Mouse (Mus musculus) lung, postnatal 0 days (tissue): ENCODE results near the gene Lepr. TPM values are rescaled to one million over a fixed set of nuclear protein-coding genes. Genes with fewer than 3 reads are reported as not detected.

ENCODE experiments used
- ATAC-seq: fragments of 200-750 bp; cut with Nextera tagmentation; 2 replicates; pipeline ENCODE4 v1.8.0; 2017; ENCODE audit warnings: moderate library complexity
- DNase-seq: peaks from one replicate; pipeline ENCODE4 v3.0.0-alpha.2; 2016; ENCODE audit warnings: low spot score
- H3K27ac ChIP-seq: fragments of 300-500 bp; sonication (generic); 2 replicates; pipeline ENCODE4 v1.5.1; 2014; ENCODE audit warnings: antibody characterized with exemption, mild to moderate bottlenecking, low read length, mixed read lengths
- H3K27me3 ChIP-seq: fragments of 300-500 bp; sonication (generic); replicated peaks from 2 replicates; pipeline ENCODE4 v1.6.1; 2014; ENCODE audit warnings: low read length, mixed read lengths; ENCODE audit not compliant: insufficient read depth
- H3K36me3 ChIP-seq: fragments of 300-500 bp; sonication (generic); 2 replicates; pipeline ENCODE4 v1.6.1; 2014; ENCODE audit warnings: low read length, mixed read lengths; ENCODE audit not compliant: insufficient read depth
- H3K4me1 ChIP-seq: fragments of 300-500 bp; sonication (generic); 2 replicates; pipeline ENCODE4 v1.6.1; 2014; ENCODE audit warnings: antibody characterized with exemption, low read depth, low read length, mixed read lengths; ENCODE audit not compliant: insufficient read depth
- H3K4me2 ChIP-seq: fragments of 300-500 bp; sonication (generic); replicated peaks from 2 replicates; pipeline ENCODE4 v1.6.1; 2014; ENCODE audit warnings: low read depth, mild to moderate bottlenecking, low read length, moderate library complexity, mixed read lengths
- H3K4me3 ChIP-seq: fragments of 300-500 bp; sonication (generic); 2 replicates; pipeline ENCODE4 v1.5.1; 2014; ENCODE audit warnings: low read depth, low read length
- H3K9ac ChIP-seq: fragments of 300-500 bp; sonication (generic); replicated peaks from 2 replicates; pipeline ENCODE4 v1.6.1; 2014; ENCODE audit warnings: low read depth, mild to moderate bottlenecking
- H3K9me3 ChIP-seq: fragments of 300-500 bp; sonication (generic); 2 replicates; pipeline ENCODE4 v1.6.1; 2016; ENCODE audit warnings: low read length, mixed read lengths
- CTCF ChIP-seq: IDR thresholded peaks from 2 replicates; pipeline ENCODE4 v1.5.1; 2016; ENCODE audit warnings: antibody characterized with exemption, mild to moderate bottlenecking
- EP300 ChIP-seq: IDR thresholded peaks from 2 replicates; pipeline ENCODE4 v1.6.1; 2016; ENCODE audit warnings: antibody characterized with exemption, mild to moderate bottlenecking, control low read depth
- WGBS: fragments of 180-500 bp; shearing (Covaris S2); extraction: QIAGEN DNeasy Blood & Tissue Kit; methylation state at CpG from one replicate; pipeline ENCODE4 v1.1.7; 2014; 5-methylcytosine and 5-hydroxymethylcytosine counted together
- polyA plus RNA-seq: library from polyadenylated mRNA; unstranded; fragments of >200 nt; fragmentation: Nextera tagmentation; extraction: Ambion mirVana; gene quantifications from 2 replicates; pipeline ENCODE4 v1.2.1, GENCODE M21; 2015

Lepr gene
- polyA plus RNA-seq: 13.4 and 13.9 TPM in 2 replicates

- Histone ChIP-seq H3K4me1 (no peaks in the 10 kb centered on the region), H3K36me3 (no peaks in the 10 kb centered on the region), H3K4me3 (peak within 1 kb of the TSS; percentile 47), H3K27me3 (no peaks in the 10 kb centered on the region), H3K9ac (peak within 1 kb of the TSS; percentile 43), H3K4me2 (peak within 1 kb of the TSS; percentile 85), H3K9me3 (no peaks in the 10 kb centered on the region), H3K27ac (no peak within 1 kb of the TSS)
- under 1% methylated on average over 50 of the region's 50 CpGs for WGBS
- peak; percentile 42 for ATAC-seq
- peak; percentile 42 for DNase-seq
- TF ChIP-seq EP300: no peak
- no peak for TF ChIP-seq CTCF
Measured at GRCm38 (mm10) chr4:101717367-101718121, at the start of gene Lepr. Gene Lepr, plus strand, starts transcription at chr4:101717404.

- Histone ChIP-seq H3K4me1 (no peaks in the 10 kb centered on the region), H3K36me3 (0 out of 2 replicates have a peak, but pooled peaks cover 3% of the 10 kb centered on the region), H3K27me3 (no peaks in the 10 kb centered on the region), H3K9me3 (no peaks in the 10 kb centered on the region), H3K27ac (no peak overlapping the region), H3K4me3 (no peak overlapping the region), H3K4me2 (no peak overlapping the region), H3K9ac (no peak overlapping the region)
- DNase-seq: peak; percentile 28
- no peak; the same call in 1 of the 2 replicates for ATAC-seq
- TF ChIP-seq EP300: no peak
- TF ChIP-seq CTCF: no peak
- 61% methylated on average over 5 of the region's 5 CpGs for WGBS
Measured at GRCm38 (mm10) chr4:101669161-101669560, 48.0 kb upstream of the Lepr start.

- WGBS: 47% methylated on average over 5 of the region's 5 CpGs
- Histone ChIP-seq H3K4me3 (no peak overlapping the region), H3K4me2 (no peak overlapping the region), H3K27me3 (no peaks in the 10 kb centered on the region), H3K36me3 (0 out of 2 replicates have a peak, but pooled peaks cover 3% of the 10 kb centered on the region), H3K4me1 (no peaks in the 10 kb centered on the region), H3K27ac (no peak overlapping the region), H3K9me3 (no peaks in the 10 kb centered on the region), H3K9ac (no peak overlapping the region)
- TF ChIP-seq CTCF: no peak
- no peak for TF ChIP-seq EP300
- no peak for ATAC-seq
- no peak for DNase-seq
Measured at GRCm38 (mm10) chr4:101669811-101670210, 47.4 kb upstream of the Lepr start.

- TF ChIP-seq EP300 (no peak), CTCF (no peak)
- no peak overlapping the region for H3K27ac ChIP-seq
- no peak for ATAC-seq
Measured at GRCm38 (mm10) chr4:101674790-101675189, 42.4 kb upstream of the Lepr start.

GRCm38 (mm10) chr4:101675726-101676125 is 41.5 kb upstream of the Lepr start:
- no peak overlapping the region for H3K9ac ChIP-seq
- H3K9me3 ChIP-seq: no peaks in the 10 kb centered on the region
- 0 out of 2 replicates have a peak, but pooled peaks cover 3% of the 10 kb centered on the region for H3K4me1 ChIP-seq
- H3K4me2 ChIP-seq: no peak overlapping the region
- DNase-seq (peak; percentile 89), ATAC-seq (peak; percentile 92)
- H3K27ac ChIP-seq: no peak overlapping the region; the same call in 1 of the 2 replicates
- no peak overlapping the region for H3K4me3 ChIP-seq
- H3K27me3 ChIP-seq: no peaks in the 10 kb centered on the region
- no peaks in the 10 kb centered on the region for H3K36me3 ChIP-seq
- TF ChIP-seq EP300 (peak; percentile 84), CTCF (no peak)
- 27% methylated on average over 4 of the region's 4 CpGs for WGBS

More at GRCm38 (mm10) chr4:101674790-101675189, 42.4 kb upstream of the Lepr start:
- no peaks in the 10 kb centered on the region for H3K27me3 ChIP-seq
- H3K9me3 ChIP-seq: no peaks in the 10 kb centered on the region
- H3K4me1 ChIP-seq: 0 out of 2 replicates have a peak, but pooled peaks cover 3% of the 10 kb centered on the region
- DNase-seq: no peak
- H3K36me3 ChIP-seq: no peaks in the 10 kb centered on the region
- H3K4me2 ChIP-seq: no peak overlapping the region
- 67% methylated on average over 5 of the region's 5 CpGs for WGBS
- no peak overlapping the region for H3K9ac ChIP-seq
- no peak overlapping the region for H3K4me3 ChIP-seq

- WGBS: 82% methylated on average over 4 of the region's 4 CpGs
- no peaks in the 10 kb centered on the region for H3K4me1 ChIP-seq
- DNase-seq (peak; percentile 32), ATAC-seq (no peak)
- no peak overlapping the region for H3K27ac ChIP-seq
- H3K4me2 ChIP-seq: no peak overlapping the region
- H3K4me3 ChIP-seq: no peak overlapping the region
- H3K27me3 ChIP-seq: no peaks in the 10 kb centered on the region
- no peaks in the 10 kb centered on the region for H3K36me3 ChIP-seq
- TF ChIP-seq EP300: no peak
- TF ChIP-seq CTCF: no peak
- no peak overlapping the region for H3K9ac ChIP-seq
- H3K9me3 ChIP-seq: no peaks in the 10 kb centered on the region
Measured at GRCm38 (mm10) chr4:101682620-101683019, 34.6 kb upstream of the Lepr start.
